Mouse (Mus musculus) E14TG2a.4 (cell line): ENCODE measurements around the gene Olfr2.

Experiments used
- H3K27me3 ChIP-seq: 2 replicates; pipeline ENCODE4 v1.6.1; 2014; ENCODE audit warnings: low read length, control low read depth; ENCODE audit not compliant: insufficient read depth
- H3K36me3 ChIP-seq: 2 replicates; pipeline ENCODE4 v1.6.1; 2014; ENCODE audit warnings: low read length, control low read depth; ENCODE audit not compliant: insufficient read depth
- H3K4me1 ChIP-seq: replicated peaks from 2 replicates; pipeline ENCODE4 v1.6.1; 2014; ENCODE audit warnings: low read depth, low read length, control low read depth
- H3K4me3 ChIP-seq: replicated peaks from 2 replicates; pipeline ENCODE4 v1.5.1; 2014; ENCODE audit warnings: mild to moderate bottlenecking, low read length
- H3K9me3 ChIP-seq: 2 replicates; pipeline ENCODE4 v1.6.1; 2014; ENCODE audit warnings: low read length, control low read depth
- CTCF ChIP-seq: conservative IDR thresholded peaks from 2 replicates; pipeline ENCODE4 v1.5.1; 2014; ENCODE audit warnings: low read length
- NANOG ChIP-seq: IDR thresholded peaks from 2 replicates; pipeline ENCODE4 v1.6.1; 2014; ENCODE audit warnings: borderline replicate concordance, low read length, mixed read lengths
- POU5F1 ChIP-seq: IDR thresholded peaks from 2 replicates; pipeline ENCODE4 v1.6.1; 2014; ENCODE audit warnings: low read length, borderline replicate concordance

The Olfr2 gene

DNA sequence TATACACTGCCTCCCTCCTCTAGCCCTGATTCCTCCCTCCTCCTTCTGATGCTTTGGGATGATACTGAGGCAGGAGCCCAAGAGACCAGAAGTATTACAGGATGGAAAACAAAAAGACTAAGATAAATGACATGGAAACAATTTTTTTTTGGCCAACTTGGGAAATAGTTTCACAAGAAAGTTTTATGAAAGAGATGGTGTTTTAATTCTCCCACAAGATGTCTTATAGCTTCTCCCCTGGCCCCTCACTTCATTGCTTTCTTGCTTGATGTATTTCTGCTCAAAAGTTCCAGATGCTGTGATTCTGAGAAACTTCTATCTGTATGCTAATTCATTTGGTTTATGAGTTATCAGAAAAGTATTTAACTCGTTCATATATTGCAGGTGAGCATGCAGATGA is at the start of gene Olfr2:
Gene Olfr2 (minus strand): TSS at position 101 of the 400 bp plus-strand sequence.
- Histone ChIP-seq H3K4me1 (no peaks in the 10 kb centered on the region), H3K4me3 (no peak within 1 kb of the TSS), H3K27me3 (no peaks in the 10 kb centered on the region), H3K9me3 (peaks cover 3% of the 10 kb centered on the region; the same call in 1 of the 2 replicates), H3K36me3 (no peaks in the 10 kb centered on the region)
- TF ChIP-seq CTCF: no peak
- TF ChIP-seq POU5F1: no peak
- no peak for TF ChIP-seq NANOG

GRCm38 (mm10) chr7:107047578-107047977 is 41.7 kb upstream of the Olfr2 start:
- TF ChIP-seq POU5F1 (no peak), CTCF (no peak), NANOG (no peak)
- Histone ChIP-seq H3K36me3 (no peaks in the 10 kb centered on the region), H3K4me3 (no peak overlapping the region), H3K9me3 (no peaks in the 10 kb centered on the region), H3K27me3 (no peaks in the 10 kb centered on the region), H3K4me1 (no peaks in the 10 kb centered on the region)

DNA sequence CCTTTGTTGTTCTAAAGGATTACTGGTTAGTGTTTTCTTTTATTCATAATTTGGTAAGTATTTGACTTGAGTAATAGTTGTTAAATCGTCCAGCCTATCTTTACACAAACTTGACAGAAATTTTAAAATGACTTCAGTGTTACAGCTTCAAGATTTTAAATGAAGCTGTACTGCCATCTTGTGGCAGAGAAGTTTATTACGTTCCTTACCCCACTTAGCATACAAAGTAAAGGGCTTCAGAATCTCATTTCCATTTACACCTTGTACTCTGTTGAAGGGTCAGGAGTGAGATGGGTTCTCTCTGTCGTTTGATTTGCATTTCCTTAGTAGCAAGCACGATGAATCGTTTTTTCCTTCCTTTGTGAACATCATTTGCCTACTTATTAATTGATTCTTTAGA is 40.0 kb upstream of the Olfr2 start:
- no peaks in the 10 kb centered on the region for H3K4me1 ChIP-seq
- no peaks in the 10 kb centered on the region for H3K27me3 ChIP-seq
- no peak overlapping the region for H3K4me3 ChIP-seq
- no peaks in the 10 kb centered on the region for H3K36me3 ChIP-seq
- no peaks in the 10 kb centered on the region for H3K9me3 ChIP-seq
- TF ChIP-seq NANOG (no peak), CTCF (peak; percentile 50), POU5F1 (no peak)

- Histone ChIP-seq H3K4me1 (no peaks in the 10 kb centered on the region), H3K4me3 (no peak overlapping the region), H3K9me3 (no peaks in the 10 kb centered on the region), H3K36me3 (no peaks in the 10 kb centered on the region), H3K27me3 (no peaks in the 10 kb centered on the region)
- TF ChIP-seq NANOG (no peak), CTCF (no peak), POU5F1 (no peak)
Measured at GRCm38 (mm10) chr7:107044407-107044806, 38.5 kb upstream of the Olfr2 start.

- Histone ChIP-seq H3K4me3 (no peak overlapping the region), H3K9me3 (no peaks in the 10 kb centered on the region), H3K4me1 (no peaks in the 10 kb centered on the region), H3K27me3 (no peaks in the 10 kb centered on the region), H3K36me3 (no peaks in the 10 kb centered on the region)
- no peak for TF ChIP-seq NANOG
- no peak for TF ChIP-seq CTCF
- no peak for TF ChIP-seq POU5F1
Measured at GRCm38 (mm10) chr7:107043136-107043535, 37.3 kb upstream of the Olfr2 start.

DNA sequence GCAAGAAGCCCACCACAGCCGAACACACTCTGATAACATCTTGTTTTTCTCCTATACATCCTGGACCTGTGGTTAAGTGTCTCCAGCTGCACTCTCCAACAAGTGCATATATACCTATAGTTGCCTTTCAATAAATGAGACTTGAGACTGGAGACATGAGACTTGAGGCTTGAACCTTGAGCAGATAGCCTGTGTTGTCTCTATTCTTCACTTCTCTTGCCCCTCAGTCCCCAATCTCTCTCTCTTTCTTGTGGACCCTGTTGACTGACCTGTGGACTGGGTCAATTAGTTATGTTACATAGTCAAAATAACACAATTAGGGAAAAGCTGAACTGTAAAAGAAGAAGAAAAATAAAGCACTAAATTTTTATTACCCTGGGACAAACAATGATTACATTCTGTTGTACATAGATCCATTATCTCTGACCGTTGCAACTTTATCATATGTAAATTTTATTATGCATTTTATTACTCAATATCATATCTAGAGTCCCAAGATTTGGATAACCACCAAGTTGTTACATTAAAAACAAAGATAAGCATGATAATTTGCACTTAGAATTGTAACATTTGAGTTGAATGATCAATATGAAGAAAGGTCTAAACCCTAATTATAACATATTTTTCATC is 34.2 kb upstream of the Olfr2 start:
- no peaks in the 10 kb centered on the region for H3K27me3 ChIP-seq
- H3K4me1 ChIP-seq: no peaks in the 10 kb centered on the region
- H3K36me3 ChIP-seq: no peaks in the 10 kb centered on the region
- no peaks in the 10 kb centered on the region for H3K9me3 ChIP-seq
- TF ChIP-seq POU5F1: no peak
- no peak for TF ChIP-seq NANOG
- TF ChIP-seq CTCF: no peak
- no peak overlapping the region for H3K4me3 ChIP-seq

DNA sequence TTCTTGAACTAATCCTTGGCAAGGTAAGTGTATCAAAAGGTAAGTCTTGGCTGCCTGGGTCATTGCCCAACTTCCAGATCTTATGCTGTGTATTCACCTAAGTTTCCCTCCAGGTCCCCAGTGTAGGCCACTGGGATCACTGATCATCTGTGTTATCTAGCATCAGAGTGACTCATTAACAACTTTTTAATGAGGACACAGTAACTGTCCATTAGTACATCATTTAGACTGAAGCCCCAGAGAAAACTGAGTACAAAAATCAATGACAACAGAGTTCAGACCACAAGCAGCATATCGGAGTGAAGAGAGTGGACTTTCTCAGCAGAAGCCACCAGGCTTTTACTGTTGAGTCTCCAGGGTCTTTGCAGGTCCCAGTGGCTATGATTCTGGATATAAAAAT is 25.0 kb upstream of the Olfr2 start, which contains the start of gene Olfr713:
Gene Olfr713 (plus strand): TSS at position 301 of the 400 bp plus-strand sequence.
- H3K4me1 ChIP-seq: no peaks in the 10 kb centered on the region
- no peaks in the 10 kb centered on the region for H3K9me3 ChIP-seq
- H3K27me3 ChIP-seq: no peaks in the 10 kb centered on the region
- no peaks in the 10 kb centered on the region for H3K36me3 ChIP-seq
- TF ChIP-seq NANOG (no peak), CTCF (no peak), POU5F1 (no peak)
- H3K4me3 ChIP-seq: no peak within 1 kb of the TSS

DNA sequence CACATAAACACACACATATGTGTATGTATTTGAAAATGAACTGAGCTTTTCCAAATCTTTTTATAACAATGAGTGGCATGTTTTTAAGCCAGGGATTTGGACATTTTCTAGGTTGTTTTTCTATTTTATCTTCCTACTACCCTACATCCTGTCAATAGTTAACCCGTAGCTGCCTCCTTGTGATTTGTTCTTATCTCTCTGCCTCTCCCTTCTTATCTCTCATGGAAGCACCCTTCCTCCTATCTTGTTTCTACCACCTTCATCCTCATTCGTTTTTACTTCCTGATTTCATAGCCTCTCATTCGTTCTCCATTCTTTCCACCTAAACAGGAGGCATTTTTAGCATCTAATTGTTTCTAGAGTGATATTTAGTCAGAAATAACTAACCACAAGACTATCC is 1.7 kb downstream of the Olfr2 start:
- Histone ChIP-seq H3K27me3 (no peaks in the 10 kb centered on the region), H3K4me1 (no peaks in the 10 kb centered on the region), H3K4me3 (no peak overlapping the region), H3K36me3 (no peaks in the 10 kb centered on the region), H3K9me3 (no peaks in the 10 kb centered on the region)
- no peak for TF ChIP-seq POU5F1
- no peak for TF ChIP-seq NANOG
- no peak for TF ChIP-seq CTCF

DNA sequence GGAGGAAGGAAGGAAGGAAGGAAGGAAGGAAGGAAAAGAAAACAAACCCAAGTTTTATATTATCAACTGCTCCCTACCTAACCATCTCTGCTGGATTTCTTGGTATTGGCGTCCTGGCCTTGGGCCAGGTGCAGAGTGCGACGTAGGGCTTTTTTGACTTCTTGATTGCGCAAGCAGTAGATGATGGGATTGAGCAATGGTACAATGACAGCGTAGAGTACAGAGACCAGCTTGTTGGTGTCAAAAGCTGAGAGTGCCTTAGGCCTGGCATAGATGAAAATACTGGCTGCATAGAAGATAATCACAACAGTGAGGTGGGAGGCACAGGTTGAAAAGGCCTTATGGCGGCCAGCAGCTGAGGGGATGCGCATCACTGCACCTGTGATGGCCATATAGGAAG is 5.1 kb downstream of the Olfr2 start:
- no peaks in the 10 kb centered on the region for H3K27me3 ChIP-seq
- H3K9me3 ChIP-seq: no peaks in the 10 kb centered on the region
- TF ChIP-seq CTCF (no peak), POU5F1 (no peak), NANOG (no peak)
- H3K36me3 ChIP-seq: no peaks in the 10 kb centered on the region
- no peak overlapping the region for H3K4me3 ChIP-seq
- no peaks in the 10 kb centered on the region for H3K4me1 ChIP-seq
